ENCODE assay signal across 7 mouse cellular contexts in genomic region chr2:130697821-130698266, GRCm38 (mm10). TPM values are rescaled to one million over a fixed set of nuclear protein-coding genes. Genes with fewer than 3 reads are reported as not detected.
A peak's percentile ranks its signal among the peaks of the same experiment; 100 is the strongest.
DNase-seq lines count a peak whose midpoint lies in the region; ATAC-seq and TF ChIP-seq lines count a peak whose summit lies in the region.

No protein-coding gene starts in this region.

- H3K4me3 ChIP-seq in left cerebral cortex, adult 2 months, result peak overlapping the region; percentile 48
- H3K4me3 ChIP-seq in bone marrow macrophage, adult 2 months (ENCODE audit: insufficient read depth, low read length), result peak overlapping the region; percentile 55
- peak overlapping the region; percentile 54 for H3K4me3 ChIP-seq in forebrain, embryonic 13.5 days
- H3K4me3 ChIP-seq in liver, postnatal 0 days (ENCODE audit: low read depth, low read length), result peak overlapping the region; percentile 50

- H3K9ac ChIP-seq in forebrain, embryonic 13.5 days, result peak overlapping the region; percentile 66
- H3K9ac ChIP-seq in liver, postnatal 0 days (replicated peaks), result no peak overlapping the region

- H3K4me1 ChIP-seq in bone marrow macrophage, adult 2 months (ENCODE audit: control insufficient read depth, insufficient read depth, low read length), result 0 out of 2 replicates have a peak, but pooled peaks cover 3% of the 10 kb centered on the region
- H3K4me1 ChIP-seq in forebrain, embryonic 13.5 days, result peaks cover 22% of the 10 kb centered on the region
- peaks cover 8% of the 10 kb centered on the region for H3K4me1 ChIP-seq in liver, postnatal 0 days (ENCODE audit: insufficient read depth)

- DNase-seq in left cerebral cortex, adult 2 months (ENCODE audit: extremely low spot score in 1 of 2, low spot score in 2 of 2), result peak; percentile 18 to 40
- no peak for DNase-seq in left cerebral cortex, postnatal 4 days
- no peak for DNase-seq in liver, postnatal 0 days
- DNase-seq in thymus, postnatal 0 days (ENCODE audit: low spot score), result no peak
- DNase-seq in layer of hippocampus, adult 11-12 months (ENCODE audit: low spot score), result no peak

- WGBS in forebrain, embryonic 13.5 days, result under 1% methylated on average over 11 of the region's 14 CpGs
- WGBS in liver, postnatal 0 days (ENCODE audit: insufficient replicate concordance), result 17% methylated on average over 14 of the region's 14 CpGs

- TF ChIP-seq POLR2A in bone marrow macrophage, adult 2 months (IDR thresholded peaks at IDR 0.05; ENCODE audit: borderline replicate concordance, low read depth, low read length), result no peak

- TF ChIP-seq CTCF in left cerebral cortex, adult 2 months (IDR thresholded peaks at IDR 0.05), result no peak
- no peak for TF ChIP-seq CTCF in bone marrow macrophage, adult 2 months (IDR thresholded peaks at IDR 0.05; ENCODE audit: low read depth, low read length)
- no peak for TF ChIP-seq CTCF in liver, postnatal 0 days (IDR thresholded peaks at IDR 0.05; ENCODE audit: low read depth)

- peak; percentile 58 for ATAC-seq in forebrain, embryonic 13.5 days
- ATAC-seq in liver, postnatal 0 days, result no peak

- no peak overlapping the region for H3K27ac ChIP-seq in left cerebral cortex, adult 2 months
- no peak overlapping the region for H3K27ac ChIP-seq in bone marrow macrophage, adult 2 months (ENCODE audit: insufficient read depth, low read depth, low read length)
- H3K27ac ChIP-seq in forebrain, embryonic 13.5 days, result no peak overlapping the region
- no peak overlapping the region for H3K27ac ChIP-seq in liver, postnatal 0 days (ENCODE audit: low read depth)

- peak overlapping the region; percentile 100 for H3K4me2 ChIP-seq in forebrain, embryonic 13.5 days
- peak overlapping the region; percentile 94 for H3K4me2 ChIP-seq in liver, postnatal 0 days (ENCODE audit: low read depth, low read length)

- H3K9me3 ChIP-seq in forebrain, embryonic 13.5 days (replicated peaks), result no peaks in the 10 kb centered on the region
- no peaks in the 10 kb centered on the region for H3K9me3 ChIP-seq in liver, postnatal 0 days (ENCODE audit: low read length)

- intact Hi-C loops in left cerebral cortex, adult 2 months (cut with DNase I), result no loop called here
- intact Hi-C loops in left cerebral cortex, postnatal 4 days (cut with DNase I), result no loop called here

- no peak for TF ChIP-seq EP300 in liver, postnatal 0 days (IDR thresholded peaks at IDR 0.05; ENCODE audit: low read depth)

- no peaks in the 10 kb centered on the region for H3K36me3 ChIP-seq in forebrain, embryonic 13.5 days (ENCODE audit: poor library complexity, severe bottlenecking)
- H3K36me3 ChIP-seq in liver, postnatal 0 days (replicated peaks; ENCODE audit: insufficient read depth, low read length), result no peaks in the 10 kb centered on the region

- H3K27me3 ChIP-seq in forebrain, embryonic 13.5 days, result peaks cover 36% of the 10 kb centered on the region
- H3K27me3 ChIP-seq in liver, postnatal 0 days (ENCODE audit: insufficient read depth, low read length), result peaks cover 35% of the 10 kb centered on the region

RNA-seq across cellular contexts. Expression of gene Slc4a11, which starts 0.5 kb away (rescaled TPM):
- 1 to 10 TPM; 2.3 to 2.5 TPM for total RNA-seq in left cerebral cortex, adult 2 months (2021)
- under 1 TPM; 0.34 to 0.83 TPM for total RNA-seq in left cerebral cortex, postnatal 4 days (2021)
- 0.34 and 0.65 TPM in 2 replicates for polyA plus RNA-seq in bone marrow macrophage, adult 2 months (2012; ENCODE audit: insufficient read depth, insufficient read length, missing spikeins)
- polyA plus RNA-seq in forebrain, embryonic 13.5 days (2015; fragmentation: Nextera tagmentation; extraction: Ambion mirVana), result 1.0 and 1.8 TPM in 2 replicates
- not detected in 2 replicates for polyA plus RNA-seq in liver, postnatal 0 days (2015; fragmentation: Nextera tagmentation; extraction: Ambion mirVana)
- 0.23 and 0.49 TPM in 2 replicates for polyA plus RNA-seq in thymus, postnatal 0 days (2015; fragmentation: Nextera tagmentation; extraction: Ambion mirVana)

RNA-seq across cellular contexts. Expression of gene Itpa, which starts 30.4 kb away (rescaled TPM):
- total RNA-seq in left cerebral cortex, adult 2 months (2021), result 10 to 100 TPM; 35.7 to 39.7 TPM
- 10 to 100 TPM; 48.3 to 48.7 TPM for total RNA-seq in left cerebral cortex, postnatal 4 days (2021)
- polyA plus RNA-seq in bone marrow macrophage, adult 2 months (2012; ENCODE audit: insufficient read depth, insufficient read length, missing spikeins), result 22.7 and 23.7 TPM in 2 replicates
- 152 and 156 TPM in 2 replicates for polyA plus RNA-seq in forebrain, embryonic 13.5 days (2015; fragmentation: Nextera tagmentation; extraction: Ambion mirVana)
- polyA plus RNA-seq in liver, postnatal 0 days (2015; fragmentation: Nextera tagmentation; extraction: Ambion mirVana), result 30.4 and 31.2 TPM in 2 replicates
- 107 and 112 TPM in 2 replicates for polyA plus RNA-seq in thymus, postnatal 0 days (2015; fragmentation: Nextera tagmentation; extraction: Ambion mirVana)

RNA-seq across cellular contexts. Expression of gene Ddrgk1, which starts 33.4 kb away (rescaled TPM):
- 100 to 1,000 TPM in 1 of 2 experiments, 10 to 100 TPM in 1; 96.3 to 106 TPM for total RNA-seq in left cerebral cortex, adult 2 months (2021)
- 10 to 100 TPM; 56.3 to 68.9 TPM for total RNA-seq in left cerebral cortex, postnatal 4 days (2021)
- 115 and 134 TPM in 2 replicates for polyA plus RNA-seq in bone marrow macrophage, adult 2 months (2012; ENCODE audit: insufficient read depth, insufficient read length, missing spikeins)
- 53.0 and 55.9 TPM in 2 replicates for polyA plus RNA-seq in forebrain, embryonic 13.5 days (2015; fragmentation: Nextera tagmentation; extraction: Ambion mirVana)
- 71.4 and 71.8 TPM in 2 replicates for polyA plus RNA-seq in liver, postnatal 0 days (2015; fragmentation: Nextera tagmentation; extraction: Ambion mirVana)
- polyA plus RNA-seq in thymus, postnatal 0 days (2015; fragmentation: Nextera tagmentation; extraction: Ambion mirVana), result 59.0 and 61.4 TPM in 2 replicates

RNA-seq across cellular contexts. Expression of gene Lzts3, which starts 55.2 kb away (rescaled TPM):
- total RNA-seq in left cerebral cortex, adult 2 months (2021), result 100 to 1,000 TPM; 202 to 214 TPM
- 10 to 100 TPM; 29.0 to 34.9 TPM for total RNA-seq in left cerebral cortex, postnatal 4 days (2021)
- polyA plus RNA-seq in bone marrow macrophage, adult 2 months (2012; ENCODE audit: insufficient read depth, insufficient read length, missing spikeins), result 2.8 and 3.3 TPM in 2 replicates
- polyA plus RNA-seq in forebrain, embryonic 13.5 days (2015; fragmentation: Nextera tagmentation; extraction: Ambion mirVana), result 5.0 and 5.8 TPM in 2 replicates
- 1.2 TPM in 2 replicates for polyA plus RNA-seq in liver, postnatal 0 days (2015; fragmentation: Nextera tagmentation; extraction: Ambion mirVana)
- 0.55 and 0.58 TPM in 2 replicates for polyA plus RNA-seq in thymus, postnatal 0 days (2015; fragmentation: Nextera tagmentation; extraction: Ambion mirVana)

Comparison
In these comparisons a context has a peak if more than half of its experiments do, and no peak if none do; other contexts are left out.
1. DNase-seq: peak in left cerebral cortex, adult 2 months (2 of 2); none in left cerebral cortex, postnatal 4 days (single experiment), liver, postnatal 0 days (single experiment), thymus, postnatal 0 days (single experiment) and layer of hippocampus, adult 11-12 months (single experiment).
2. Peak in every context shown above with its lines, with median percentiles within 50 percentile points of each other: H3K4me3 ChIP-seq.